Mouse (Mus musculus) embryo, embryonic 9.5 days (tissue): ENCODE results near the gene Tmem222.
A peak's percentile ranks its signal among the peaks of the same experiment; 100 is the strongest.

ENCODE experiments used
- DNase-seq: peaks from one replicate; pipeline ENCODE4 v3.0.0-alpha.2; 2017; ENCODE audit errors: extremely low spot score

Gene Tmem222

DNA sequence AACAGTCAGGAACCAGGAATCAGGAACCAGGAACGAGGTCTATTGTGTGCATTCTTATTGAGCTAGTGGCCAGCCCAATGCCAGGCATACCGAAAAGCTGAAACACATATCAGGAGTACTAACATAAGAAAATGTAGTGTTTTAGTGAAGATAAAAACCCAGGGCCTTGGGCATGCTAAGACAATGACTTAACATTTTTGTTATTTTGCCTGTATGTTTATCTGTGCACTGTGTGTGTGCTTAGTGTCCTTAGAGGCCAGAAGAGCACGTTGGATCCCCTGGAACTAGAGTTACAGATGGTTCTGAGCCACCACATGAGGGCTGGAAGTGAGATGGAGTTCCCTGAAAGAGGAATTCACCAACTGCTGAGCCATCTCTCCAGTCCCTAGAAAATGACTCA lies 7.7 kb upstream of the Tmem222 start:
- DNase-seq, result no peak

GRCm38 (mm10) chr4:133282656-133283055 lies 5.1 kb upstream of the Tmem222 start:
- DNase-seq, result peak; percentile 39

GRCm38 (mm10) chr4:133281951-133282481 lies 4.4 kb upstream of the Tmem222 start:
- peak; percentile 75 for DNase-seq

DNA sequence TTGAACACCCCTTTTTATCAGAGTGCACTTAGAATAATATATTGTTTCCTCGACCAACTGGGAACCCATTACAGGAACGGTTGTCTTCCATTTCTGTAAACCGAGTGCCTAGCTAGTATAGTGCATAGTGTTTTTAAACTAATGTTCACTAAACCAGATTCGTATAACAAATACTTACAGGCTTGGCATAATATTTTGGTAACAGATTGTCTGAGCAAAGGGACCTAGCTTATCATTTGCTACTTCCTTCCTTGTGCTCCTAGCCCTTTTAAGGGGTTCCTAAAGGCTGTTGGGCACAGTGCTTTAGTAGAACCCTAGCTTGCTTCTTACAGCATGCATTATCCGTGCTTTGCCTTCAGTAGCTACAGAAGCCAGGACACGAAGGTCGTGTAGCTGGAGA lies 3.9 kb upstream of the Tmem222 start:
- no peak for DNase-seq

DNA sequence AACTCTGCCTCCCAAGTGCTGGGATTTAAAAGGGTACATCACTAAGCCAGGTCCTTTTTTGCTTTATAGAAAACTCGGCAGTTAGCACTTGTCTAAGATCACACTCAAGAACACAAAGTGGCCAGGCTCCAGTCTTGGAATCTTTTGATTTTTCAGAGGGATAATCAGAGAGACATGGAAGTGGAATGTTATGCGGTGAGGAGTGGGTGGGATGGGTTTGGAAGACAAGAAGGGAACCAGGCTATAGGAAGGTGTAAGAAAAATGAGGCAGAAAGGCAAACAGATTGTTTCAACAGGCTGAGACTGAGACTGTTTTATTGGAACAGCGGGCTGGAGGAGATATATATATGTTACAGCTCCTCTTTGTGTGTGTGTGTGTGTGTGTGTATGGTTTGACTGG lies 890 bp upstream of the Tmem222 start:
- no peak for DNase-seq

DNA sequence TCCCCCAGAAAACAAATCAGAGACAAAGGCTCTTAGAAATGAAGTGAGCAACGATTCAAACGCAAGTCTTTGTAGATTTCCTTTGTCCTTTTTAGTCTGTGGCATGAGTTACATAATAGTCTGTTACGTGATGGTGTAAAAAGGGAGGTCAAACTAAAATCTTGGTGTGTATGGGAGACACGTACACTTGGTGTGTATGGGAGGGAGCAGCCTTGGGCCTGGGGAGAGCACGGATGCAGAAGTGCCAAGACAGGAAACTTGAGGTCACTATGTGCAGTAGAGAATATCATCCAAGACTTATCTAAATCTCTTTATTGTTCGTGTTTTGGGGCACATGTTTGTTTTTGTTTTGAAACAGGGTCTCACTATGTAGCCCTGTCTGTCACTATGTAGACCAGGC lies 475 bp upstream of the Tmem222 start:
- no peak for DNase-seq

DNA sequence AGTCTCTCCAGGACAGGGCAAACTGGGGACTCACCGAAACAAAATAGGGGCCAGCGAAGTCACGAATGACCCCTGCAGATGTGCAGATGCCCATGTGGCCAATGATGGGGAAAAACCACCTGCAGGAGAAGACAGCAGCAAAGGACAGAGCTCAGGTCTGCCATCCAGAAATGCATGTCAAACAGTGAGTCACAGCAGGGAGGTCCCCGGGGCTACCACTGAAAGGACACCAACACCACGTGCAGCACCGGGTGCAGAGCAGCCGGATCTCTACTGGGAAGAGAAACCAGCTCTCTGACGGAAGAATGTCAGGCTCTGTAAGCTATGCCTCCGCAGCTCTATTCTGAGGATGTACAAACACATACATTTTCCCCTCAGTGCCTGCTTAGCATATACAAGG lies 6.7 kb downstream of the Tmem222 start:
- no peak for DNase-seq

- no peak for DNase-seq
Observed at GRCm38 (mm10) chr4:133269596-133269995, 8.0 kb downstream of the Tmem222 start.

- no peak for DNase-seq
Observed at GRCm38 (mm10) chr4:133268931-133269330, 8.7 kb downstream of the Tmem222 start.

DNA sequence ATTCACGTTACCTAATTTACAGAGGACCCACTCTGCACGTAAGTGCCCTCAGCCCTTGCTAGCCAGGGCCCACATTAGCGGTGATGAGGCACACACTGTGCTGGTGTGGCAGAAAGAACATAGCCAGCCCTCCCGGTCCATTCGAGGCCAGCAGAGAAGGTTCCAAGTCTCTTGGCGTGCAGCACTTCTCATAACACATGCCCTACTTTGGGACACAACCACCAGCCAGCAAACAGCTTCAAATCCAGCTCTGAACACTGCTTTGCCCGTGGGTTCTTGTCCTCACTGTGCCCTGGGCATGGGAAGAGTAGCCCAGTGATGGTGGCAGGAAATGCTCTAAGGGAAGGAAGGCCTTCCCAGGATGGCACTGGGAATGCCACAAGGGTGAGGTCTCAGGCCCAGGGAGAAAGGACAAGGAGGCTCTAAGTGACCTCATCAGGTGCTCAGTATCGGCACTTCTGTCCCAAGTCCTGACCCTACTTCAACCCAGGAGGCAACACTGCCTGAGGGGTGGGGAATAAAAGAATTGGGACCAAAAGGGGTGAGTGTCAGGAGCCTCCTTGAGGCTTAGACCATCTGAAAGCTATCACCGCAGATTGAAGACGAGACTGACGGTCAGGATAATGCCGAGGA lies 11.2 kb downstream of the Tmem222 start:
- DNase-seq, result no peak

GRCm38 (mm10) chr4:133265759-133266158 lies 11.8 kb downstream of the Tmem222 start:
- no peak for DNase-seq

DNA sequence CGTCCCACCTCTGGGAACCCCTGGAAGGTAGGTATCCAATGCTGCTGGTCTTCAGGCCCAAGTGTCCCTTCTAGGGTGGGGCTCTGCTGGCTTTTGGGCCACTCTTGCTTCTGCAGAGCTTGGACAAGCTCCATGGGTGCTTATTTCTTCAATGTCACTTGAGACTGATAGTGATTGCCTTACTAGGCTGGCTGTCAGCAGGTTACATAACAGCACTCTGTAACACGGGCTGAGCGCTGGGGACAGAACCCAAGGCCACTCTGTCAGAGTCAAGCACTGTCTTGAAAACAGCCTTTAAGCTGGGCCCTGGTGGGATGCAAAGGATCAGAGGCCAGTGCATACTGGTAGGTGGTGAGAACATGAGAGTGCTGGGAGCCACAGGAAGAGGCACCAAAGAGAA lies 12.3 kb downstream of the Tmem222 start:
- DNase-seq, result no peak

GRCm38 (mm10) chr4:133264559-133264958 lies 13.0 kb downstream of the Tmem222 start:
- DNase-seq, result no peak

- no peak for DNase-seq
Observed at GRCm38 (mm10) chr4:133263756-133264155, 13.8 kb downstream of the Tmem222 start.

- no peak for DNase-seq
Observed at GRCm38 (mm10) chr4:133262882-133263281, 14.7 kb downstream of the Tmem222 start, which contains the start of gene Sytl1. TSS of gene Sytl1 (minus strand) at chr4:133263113.

- no peak for DNase-seq
Observed at GRCm38 (mm10) chr4:133262375-133262765, 15.2 kb downstream of the Tmem222 start.

GRCm38 (mm10) chr4:133261641-133262374 lies 15.8 kb downstream of the Tmem222 start:
- no peak for DNase-seq

- no peak for DNase-seq
Observed at GRCm38 (mm10) chr4:133257798-133258408, 19.7 kb downstream of the Tmem222 start.

DNA sequence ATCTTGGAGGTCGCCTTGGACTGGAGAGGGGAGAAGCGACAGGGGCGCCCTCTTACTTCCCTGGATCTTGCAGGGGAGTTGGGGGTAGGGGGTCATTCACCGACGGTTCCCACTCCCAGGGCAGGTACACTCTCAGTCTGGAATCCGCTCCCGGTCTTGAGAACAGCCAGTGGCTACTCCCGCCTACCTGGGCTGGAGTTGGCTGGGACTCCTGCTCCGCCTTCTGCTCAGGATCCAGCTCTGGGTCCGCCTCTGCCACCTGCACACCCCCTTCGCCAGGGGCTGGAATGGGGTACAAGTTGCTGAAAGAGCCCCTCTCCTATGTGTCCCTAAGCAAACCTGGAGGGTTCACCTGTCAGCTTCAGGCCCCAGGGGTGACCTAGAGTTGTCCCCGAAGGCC lies 20.4 kb downstream of the Tmem222 start:
- no peak for DNase-seq

- DNase-seq, result no peak
Observed at GRCm38 (mm10) chr4:133256820-133257219, 20.8 kb downstream of the Tmem222 start.

- DNase-seq, result no peak
Observed at GRCm38 (mm10) chr4:133255392-133255791, 22.2 kb downstream of the Tmem222 start.

- DNase-seq, result no peak
Observed at GRCm38 (mm10) chr4:133253412-133253811, 24.2 kb downstream of the Tmem222 start.

DNA sequence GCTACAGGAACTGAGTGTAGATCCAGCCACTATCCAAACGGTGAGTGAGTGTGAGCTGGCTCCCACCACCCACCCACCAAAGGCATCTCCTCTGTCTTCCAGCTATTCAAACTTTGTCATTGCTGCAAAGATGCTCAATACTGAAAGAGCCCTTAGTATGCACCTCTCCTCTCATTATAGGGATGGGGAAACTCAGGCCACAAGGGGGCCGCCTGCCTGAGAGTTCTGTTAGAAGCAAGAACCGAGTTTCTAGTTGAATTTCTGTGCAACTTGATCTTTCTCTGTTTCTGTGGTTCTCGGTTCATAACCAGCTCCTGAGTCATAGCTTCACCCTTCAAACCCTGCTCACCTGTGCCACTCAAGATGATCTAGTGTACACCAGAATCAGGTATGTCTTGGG lies 25.5 kb downstream of the Tmem222 start:
- no peak for DNase-seq
